Mouse (Mus musculus) spleen, adult 2 months (tissue): ENCODE measurements around the gene Clhc1.

Source experiments
- CTCF ChIP-seq: fragments of 200-500 bp; IDR thresholded peaks from 2 replicates; pipeline ENCODE4 v1.5.1; 2011; ENCODE audit warnings: mild to moderate bottlenecking, inconsistent platforms; ENCODE audit not compliant: insufficient read depth, insufficient read length, insufficient replicate concordance; ENCODE audit errors: extremely low read depth
- POLR2A ChIP-seq: fragments of 200-500 bp; IDR thresholded peaks from 2 replicates; pipeline ENCODE4 v1.6.1; 2011; ENCODE audit warnings: low read depth, low read length, inconsistent platforms

GRCm38 (mm10) chr11:29612007-29612406 lies 64.3 kb downstream of the Clhc1 start:
- TF ChIP-seq CTCF (no peak), POLR2A (no peak)
